Mouse (Mus musculus) kidney, postnatal 14 days (tissue): ENCODE measurements around the gene Lamb3.
"Not testable (repeated sequence)": the region's sequence is repeated elsewhere in the genome, so short reads cannot be mapped to it uniquely, and the experiment has no call there.

ENCODE experiments used
- DNase-seq: peaks from one replicate; pipeline ENCODE4 v3.0.0; 2022; ENCODE audit warnings: mixed read lengths

Lamb3 gene

DNA sequence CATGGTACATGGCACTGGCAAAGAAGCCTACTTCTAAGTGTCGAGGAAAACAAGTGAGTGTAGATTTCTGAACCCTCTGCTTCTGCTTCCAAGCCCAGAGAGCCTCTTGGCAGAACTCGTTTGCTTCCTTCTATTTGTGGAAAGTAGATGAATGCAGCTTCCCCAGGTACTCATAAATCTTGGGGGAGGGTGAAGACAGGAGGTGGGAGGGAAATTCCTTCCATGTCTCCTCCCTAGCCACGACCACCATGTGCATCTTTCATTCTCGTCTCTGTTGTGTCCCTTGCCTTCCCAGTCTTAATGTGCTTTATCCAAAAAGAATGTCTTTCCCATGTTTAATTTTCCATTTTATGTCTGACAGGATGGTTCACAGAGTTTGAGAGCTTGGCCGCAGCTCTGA lies 45.1 kb downstream of the Lamb3 start:
- no peak for DNase-seq

DNA sequence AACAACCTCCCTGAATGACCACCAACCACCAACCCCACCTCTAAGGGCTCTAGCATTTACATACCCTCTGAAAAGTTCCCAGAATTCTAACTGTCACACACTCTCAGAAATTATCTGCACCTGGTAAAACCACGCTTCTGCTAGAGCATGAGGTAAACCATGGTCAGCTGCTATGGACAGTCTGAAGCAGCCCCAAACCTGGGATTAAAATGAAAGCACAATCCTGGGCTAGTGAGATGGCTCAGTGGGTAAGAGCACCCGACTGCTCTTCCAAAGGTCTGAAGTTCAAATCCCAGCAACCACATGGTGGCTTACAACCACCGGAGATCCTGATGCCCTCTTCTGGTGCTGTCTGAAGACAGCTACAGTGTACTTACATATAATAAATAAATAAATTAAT lies 46.4 kb downstream of the Lamb3 start:
- DNase-seq = not testable (repeated sequence)

DNA sequence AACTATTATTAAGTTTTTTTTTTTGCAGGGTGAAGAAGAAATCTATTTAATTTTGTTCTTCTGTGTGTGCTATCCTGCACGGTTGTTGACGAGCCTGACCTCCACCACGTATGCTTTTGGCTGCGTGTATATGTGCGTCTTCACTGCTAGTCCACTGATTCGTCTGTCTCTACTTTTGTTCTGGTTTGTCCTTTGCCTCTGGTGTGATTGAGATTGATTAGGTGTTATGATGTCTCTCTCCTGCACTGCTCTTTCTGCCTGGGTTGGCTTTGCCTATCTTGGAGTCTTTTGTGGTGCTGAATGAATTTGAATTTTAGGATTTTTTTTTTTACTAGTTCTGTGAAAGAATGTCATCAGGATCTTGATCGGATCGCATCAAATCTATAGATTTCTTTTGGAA lies 47.5 kb downstream of the Lamb3 start:
- DNase-seq = no peak

DNA sequence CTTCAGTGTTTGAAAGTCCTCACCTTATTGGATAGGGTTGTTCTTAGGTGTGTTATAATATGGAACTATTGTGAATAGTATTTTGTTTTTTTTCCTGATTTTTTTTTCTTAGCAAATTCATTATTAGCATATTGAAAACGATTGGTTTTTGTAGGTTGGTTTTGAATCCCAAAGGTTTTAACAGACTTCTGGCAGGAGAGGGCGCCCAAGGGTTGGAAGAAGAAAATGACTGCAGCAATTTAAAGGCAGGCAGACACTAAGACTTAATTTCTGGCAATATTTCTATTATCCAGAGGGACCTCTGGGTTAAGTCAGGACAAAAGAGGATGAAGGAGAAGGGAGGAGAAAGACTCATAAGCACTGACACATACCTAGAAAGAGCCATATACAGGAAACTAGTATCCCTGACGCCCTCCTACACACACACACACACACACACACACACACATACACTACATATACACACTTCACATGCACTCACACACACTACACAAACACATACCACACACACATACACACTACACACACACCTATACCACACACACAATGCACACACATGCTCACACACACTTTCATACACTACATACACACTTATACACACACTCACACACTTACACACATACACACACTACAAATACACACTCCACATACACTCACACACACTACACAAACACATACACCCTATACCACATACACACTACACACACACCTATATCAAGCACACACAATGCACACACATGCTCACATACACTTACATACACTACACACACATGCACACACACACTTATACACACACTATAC lies 48.2 kb downstream of the Lamb3 start:
- DNase-seq = peak; percentile 83

DNA sequence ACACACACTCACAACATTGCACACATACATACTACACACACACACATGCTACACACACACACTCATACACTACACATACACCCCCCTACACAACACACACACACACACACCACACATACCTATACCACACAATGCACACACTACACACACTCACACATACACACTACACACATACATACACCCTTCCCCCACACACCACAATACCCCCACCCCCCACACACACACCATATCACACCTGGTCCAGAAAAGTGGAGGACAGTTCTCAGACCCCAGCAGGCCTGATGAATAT lies 48.7 kb downstream of the Lamb3 start:
- no peak for DNase-seq

DNA sequence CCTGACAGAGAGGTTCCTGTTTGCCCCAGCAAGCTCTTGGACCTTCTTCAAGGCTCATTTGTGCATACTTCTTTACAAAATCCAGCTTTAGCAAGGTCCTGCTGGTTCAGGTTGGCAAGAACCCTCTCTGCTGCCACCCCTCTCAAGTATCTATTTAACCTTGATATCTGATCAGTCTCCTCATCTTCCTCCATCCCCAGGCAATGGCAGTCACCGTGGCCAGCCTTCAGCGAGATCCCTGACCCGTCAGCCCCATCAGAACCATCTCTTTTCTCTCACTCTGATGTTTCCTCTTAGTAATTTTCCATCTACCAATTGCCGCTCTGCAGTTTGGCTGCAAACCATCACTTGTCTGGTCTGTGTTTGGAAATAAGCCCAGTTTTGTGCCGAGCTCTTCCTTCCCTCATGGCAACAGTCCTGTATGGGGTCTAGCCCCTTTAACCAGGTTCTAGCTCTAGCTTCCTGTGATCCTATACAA lies 49.2 kb downstream of the Lamb3 start:
- DNase-seq = peak; percentile 45

DNA sequence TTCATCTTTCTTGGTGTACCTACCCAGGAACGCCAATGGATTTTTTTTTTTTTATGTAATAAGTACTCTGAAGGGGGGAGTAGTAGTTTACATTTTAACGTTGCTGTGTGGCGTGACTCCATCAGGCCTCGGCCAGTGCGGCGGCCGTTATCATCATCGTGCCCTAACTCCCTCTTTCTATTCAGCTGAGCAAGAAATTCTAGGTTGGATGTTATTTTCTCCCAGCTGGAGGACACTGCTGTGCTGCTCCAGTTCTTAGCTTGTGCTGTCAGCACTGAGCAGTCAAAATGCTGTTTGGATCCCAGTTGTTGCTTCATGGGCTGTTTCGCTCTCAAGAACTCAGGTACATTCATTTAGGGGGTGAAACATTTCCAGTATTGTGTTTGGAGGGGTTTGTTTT lies 52.1 kb downstream of the Lamb3 start:
- no peak for DNase-seq

DNA sequence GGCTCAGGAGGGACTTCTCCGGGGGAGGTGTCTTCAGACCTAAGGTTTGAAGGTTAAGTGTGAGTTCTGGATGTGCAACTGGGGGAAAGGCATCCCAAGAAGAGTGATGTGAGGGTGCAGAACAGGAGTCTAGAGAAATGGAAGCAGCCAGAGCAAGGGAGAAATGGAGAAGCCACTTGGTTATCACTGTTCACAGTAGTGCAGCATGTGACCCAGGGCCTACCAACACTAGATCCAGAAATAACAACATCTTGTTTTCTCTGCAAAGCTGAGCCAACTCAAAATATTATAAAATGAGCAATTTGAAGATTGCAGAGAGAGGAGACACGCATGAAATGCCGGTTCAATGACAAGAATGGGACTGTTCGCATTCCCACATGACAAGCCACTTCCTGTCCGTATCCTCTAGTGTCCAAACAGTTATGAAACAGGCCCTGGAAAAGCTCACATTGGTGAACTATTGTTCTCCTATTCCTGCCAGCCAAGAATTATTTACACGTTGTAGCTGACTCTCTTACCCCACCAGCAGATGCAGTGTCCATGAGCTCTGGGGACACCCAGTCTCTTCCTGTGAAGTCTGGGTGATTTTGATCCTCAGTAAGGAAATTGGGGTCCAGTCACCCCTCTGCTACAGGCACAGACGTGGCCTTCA lies 54.5 kb downstream of the Lamb3 start:
- DNase-seq = peak; percentile 76

DNA sequence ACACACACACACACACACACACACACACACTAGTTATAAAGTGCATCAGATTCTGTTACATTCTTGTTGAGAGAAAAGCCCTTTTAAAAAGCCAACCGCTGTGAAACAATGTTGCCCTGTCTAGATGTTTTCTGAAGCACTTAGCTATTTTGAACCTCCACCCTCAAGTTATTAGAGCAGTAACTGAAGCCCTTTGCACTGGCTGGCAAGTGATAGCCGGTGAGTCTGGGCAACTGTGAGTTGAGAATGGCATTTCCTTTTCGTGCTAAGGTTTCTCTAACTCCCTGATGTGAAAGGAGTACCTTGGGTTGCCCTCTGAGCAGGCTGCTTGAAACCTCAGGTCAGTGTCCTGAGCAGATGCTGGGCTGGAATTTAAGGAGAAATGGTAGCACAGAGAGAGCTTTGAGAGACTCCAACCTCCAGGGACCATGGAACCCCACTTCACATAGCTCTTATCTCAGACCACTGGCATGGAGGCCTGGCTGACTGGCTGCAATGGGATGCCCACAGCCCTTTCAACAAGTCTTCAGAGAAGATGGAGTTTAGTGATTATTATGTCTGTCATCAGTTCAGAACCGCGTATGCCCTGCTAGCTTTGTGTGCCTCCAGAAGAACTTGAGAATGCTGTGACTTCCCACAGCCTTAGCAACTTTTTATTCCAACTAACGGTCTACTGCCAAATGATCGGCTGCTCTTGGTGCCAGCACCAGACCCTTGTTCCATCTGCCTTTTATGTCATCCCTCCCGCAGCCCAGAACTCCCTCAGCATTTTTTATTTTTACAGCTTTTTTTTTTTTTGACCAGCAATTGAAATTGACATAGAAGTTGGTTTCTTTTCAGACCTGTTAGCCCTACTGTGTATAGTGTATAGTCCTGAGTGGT lies 55.8 kb downstream of the Lamb3 start:
- no peak for DNase-seq

DNA sequence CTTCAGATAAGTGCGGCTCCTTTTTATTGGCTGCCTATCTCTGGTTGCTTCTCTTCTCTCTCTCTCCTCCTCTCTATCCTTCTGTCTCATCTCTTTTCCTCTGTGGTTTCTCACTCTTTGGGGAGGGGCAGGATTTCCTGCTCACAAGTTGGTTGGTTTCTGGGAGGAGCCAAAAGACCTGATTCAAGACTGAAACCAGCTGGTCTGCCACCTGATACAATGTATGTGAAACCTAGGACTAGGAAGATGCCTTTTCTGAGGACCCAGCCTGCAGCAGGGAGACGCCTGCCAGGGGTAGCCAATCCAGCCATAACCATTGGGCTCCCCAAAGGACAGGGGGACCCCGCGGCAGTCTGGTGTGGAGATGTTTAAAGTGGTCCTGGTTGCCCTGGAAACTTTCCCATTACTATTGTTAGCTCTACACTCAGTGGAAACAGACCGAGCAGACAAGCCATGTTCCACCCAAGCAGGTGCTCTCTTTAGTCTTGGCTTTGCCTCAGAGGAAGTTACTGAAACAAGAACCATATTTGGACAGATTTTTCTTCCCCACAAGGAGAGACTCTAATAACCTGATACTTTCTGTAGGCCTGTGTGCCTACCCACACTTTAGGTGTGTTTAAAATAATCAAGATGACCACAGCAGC lies 56.6 kb downstream of the Lamb3 start, which contains the start of gene Hsd11b1:
Hsd11b1 (minus strand) TSS at position 121 of the 644 bp plus-strand sequence.
- DNase-seq = no peak

DNA sequence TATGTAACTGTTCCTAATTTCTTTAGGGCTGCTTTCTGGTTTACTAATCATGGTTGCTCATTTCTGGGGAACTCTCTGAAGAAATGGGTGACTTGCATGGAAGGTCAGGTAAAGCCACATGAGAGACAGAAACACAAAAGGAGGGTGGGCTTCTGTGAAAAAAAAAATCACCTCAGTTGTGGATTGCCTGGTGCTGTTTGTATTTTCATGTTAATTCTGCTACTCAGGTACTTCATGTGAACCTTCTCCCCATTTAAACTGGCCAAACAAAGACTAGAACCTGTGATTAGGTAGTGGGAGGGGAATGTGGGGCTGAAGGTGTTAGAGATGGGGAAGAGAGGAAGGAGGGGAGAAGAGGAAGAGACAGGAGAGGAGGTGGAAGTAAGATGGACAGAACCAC lies 58.2 kb downstream of the Lamb3 start:
- DNase-seq = no peak

DNA sequence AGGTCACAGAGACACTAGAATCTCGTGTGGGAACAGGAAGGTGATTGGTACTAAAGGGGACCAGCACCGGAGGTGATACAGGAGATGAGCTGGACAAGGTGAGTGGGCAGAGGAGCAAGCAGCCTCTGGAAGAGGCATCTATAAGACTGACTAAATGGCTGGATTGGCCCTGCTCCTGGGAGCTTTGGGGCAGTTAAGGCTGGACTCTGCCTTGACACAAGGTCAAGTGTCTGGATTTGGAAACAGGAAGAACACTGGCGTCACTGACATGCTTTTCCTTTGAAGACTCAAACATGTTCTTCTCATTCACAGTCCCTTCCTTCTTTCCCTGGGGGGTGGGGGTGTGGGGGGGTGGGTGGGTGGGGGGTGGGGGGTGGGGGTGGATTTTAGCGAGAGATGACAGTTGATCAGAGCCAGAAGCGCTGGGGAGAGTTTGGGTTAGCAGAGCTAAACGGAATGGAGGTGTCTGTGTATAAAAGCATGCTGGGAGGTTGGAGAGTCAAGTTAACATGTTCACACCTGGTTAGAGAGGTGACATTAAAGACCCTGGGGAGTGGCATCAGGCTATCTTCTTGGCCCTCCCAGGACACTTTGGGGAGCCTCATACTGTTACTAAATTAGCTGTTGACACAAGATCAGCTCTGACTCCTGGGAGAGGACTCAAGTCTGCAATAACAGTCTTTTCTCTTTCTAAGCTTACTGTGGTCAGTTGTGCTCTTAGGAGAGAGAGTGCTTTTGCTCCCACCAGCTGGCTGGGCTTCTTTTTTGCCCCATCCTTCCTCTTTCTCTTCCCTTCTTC lies 63.7 kb downstream of the Lamb3 start:
- peak; percentile 53 for DNase-seq

DNA sequence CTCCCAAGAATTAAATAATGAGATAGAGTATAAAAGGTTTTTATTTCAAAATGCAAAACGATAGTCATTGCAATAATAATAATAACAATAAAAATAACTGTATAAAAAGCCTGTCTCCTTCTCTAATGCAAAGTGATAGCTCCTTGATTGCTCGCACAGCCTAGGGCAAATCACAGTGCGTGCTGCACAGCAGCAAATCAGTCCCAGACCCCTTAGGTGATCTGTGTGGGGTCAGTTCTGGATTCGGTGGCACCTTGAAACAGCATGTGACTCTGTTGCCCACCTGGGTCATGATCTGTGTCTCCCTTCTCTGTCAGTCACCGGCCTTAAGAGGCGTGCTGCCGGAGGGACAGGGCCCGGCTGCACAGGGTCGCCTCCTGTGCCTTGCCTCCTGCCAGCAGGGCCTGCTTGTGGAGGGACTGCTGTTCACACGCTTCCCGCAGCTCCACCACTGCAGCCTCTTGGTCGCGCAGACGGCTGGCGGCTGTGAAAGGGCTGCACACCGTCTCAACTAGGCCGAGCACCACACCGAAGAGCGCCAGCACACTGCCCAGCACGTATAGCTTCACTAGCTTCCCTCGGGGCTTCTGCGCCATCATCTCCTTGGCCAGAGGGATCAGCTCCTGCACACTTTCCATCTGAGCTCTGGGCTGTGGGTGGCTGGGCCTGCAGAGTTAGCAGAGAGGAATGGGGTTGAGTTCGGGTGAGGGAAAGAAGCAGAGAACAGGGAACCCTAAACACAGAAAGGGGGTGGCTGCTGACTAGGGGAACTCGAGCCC lies 64.8 kb downstream of the Lamb3 start:
- peak; percentile 43 for DNase-seq

DNA sequence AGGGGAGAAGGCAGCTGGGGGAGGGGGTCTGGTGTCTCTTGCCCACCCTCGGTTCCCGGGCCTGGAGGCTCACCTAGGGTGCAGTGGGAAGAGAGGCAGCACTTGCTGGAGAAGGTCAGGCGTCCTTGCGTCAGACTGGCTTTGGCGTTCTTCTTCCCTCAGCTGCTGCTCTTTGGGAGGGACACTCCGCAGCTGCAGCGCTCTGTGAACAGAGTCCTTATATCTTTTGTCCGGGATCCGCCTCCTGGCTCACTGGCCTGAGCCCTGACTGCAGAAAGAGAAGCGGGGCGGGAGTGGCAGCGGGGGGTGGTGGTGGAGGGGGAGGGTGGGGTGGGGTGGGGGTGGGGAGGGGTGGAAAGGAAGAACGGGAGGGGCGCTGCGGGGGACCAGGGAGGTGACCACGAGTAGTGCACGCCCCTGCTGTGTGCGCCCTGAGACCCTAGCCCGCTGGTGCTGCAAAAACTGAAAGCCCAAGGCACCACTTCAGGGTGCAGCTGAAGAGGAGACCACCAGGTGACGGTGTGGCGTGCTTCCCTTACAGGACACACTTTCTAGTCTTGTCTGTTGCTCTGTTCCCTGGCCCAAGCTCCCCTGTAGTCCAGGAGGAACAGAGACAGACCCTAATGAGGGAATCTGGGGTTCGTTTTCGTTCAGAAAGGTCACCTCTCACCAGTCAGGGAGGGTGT lies 65.6 kb downstream of the Lamb3 start, which contains the start of gene G0s2:
G0s2 (minus strand) TSS at position 302 of the 686 bp plus-strand sequence.
- peak; percentile 89 for DNase-seq

DNA sequence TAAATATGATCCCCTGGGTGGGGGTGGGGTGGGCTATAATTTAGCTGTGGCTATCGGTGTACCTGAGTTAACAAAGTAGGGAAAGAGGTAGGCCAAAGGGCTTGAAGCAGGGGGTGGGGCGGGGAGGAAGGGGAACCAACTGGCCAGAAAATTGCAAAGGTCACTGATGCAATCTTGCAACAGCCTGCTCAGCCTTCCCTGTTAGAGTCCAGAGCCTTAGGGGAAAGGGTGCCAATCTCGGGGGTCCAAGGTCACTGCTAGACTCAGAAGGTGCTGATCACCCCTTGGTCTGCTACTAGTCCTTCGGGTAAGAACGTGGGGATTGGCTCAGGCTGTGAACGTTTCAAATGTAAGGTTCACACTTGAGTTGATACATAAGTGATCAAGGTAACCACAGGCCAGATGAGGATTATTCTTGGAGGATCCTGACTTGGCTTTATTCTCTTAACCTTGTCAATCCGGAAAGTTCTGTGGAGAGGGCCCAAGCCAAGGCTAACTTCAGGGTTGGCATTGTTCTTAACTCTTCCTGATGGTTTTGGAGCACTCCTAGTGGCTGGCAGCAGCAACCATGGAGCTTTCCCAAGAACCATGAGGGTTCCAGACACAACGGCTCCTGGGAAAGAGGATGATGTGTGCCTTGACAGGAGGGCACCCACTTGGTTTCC lies 67.0 kb downstream of the Lamb3 start:
- peak; percentile 51 for DNase-seq

DNA sequence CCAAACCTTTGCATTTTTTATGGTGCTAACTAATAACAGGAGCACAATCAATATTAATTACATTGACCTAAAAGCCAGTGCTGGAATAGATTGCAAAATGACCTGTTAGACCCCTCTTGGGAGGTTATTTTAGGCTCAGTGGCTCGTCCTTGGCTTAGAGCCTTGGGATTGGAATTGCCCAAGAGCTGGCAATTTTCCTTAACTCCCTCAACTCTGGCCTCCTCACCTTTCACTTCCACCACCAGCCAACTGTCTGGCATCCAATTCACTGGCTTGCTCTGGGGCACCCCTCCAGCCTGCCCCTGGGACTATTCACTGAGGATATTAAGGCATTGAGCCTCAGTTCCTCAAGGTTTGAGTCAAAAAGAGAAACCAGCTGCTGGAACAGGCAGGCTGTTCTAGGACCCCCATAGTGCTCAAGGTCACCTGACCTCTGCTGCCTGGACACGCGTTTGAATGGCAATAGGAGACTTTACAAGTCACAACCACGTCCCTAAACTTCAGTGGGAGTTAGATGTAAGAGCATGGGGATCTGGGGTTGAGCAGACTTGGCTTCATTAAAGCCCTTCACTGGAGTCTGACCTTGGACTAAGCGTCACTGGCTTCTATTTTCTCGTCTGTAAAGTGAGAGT lies 71.0 kb downstream of the Lamb3 start:
- no peak for DNase-seq

DNA sequence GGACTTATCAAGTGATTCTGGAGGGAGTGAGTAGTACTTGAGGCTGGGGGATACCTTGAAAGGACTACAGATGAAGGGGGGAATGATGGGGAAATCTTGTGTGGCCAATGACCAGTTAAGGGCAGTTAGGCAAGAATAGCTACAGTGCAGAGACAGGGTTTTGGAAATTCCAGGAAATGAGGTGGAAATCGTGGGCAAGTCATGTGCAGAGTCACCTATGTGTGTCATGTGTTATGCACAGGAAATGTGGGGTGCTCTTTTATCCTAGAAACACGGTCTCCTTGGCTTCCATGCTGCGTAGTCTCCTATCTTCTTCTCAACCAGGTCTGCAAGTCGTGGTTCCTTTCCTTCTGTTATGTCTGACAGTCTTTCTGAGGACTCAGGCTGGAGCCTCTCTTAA lies 72.0 kb downstream of the Lamb3 start:
- no peak for DNase-seq

DNA sequence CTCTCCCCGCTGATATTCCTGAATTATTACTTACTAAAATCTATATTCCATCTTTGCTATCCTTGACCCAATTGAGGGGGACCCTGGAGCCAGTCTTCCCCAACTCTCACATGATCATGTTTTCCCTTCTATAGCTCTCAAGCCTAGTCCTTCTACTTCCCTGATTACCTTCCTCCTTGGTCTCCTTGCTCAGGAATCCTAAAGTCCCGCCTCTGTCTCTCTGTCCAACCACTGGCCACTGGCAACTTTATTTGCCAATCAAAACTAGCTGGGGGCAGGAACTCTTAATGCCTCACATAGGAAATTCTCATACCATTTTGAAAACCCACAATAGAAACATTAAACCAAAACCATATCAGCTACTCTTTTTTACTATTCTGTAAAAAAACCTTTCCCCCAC lies 73.8 kb downstream of the Lamb3 start:
- no peak for DNase-seq

DNA sequence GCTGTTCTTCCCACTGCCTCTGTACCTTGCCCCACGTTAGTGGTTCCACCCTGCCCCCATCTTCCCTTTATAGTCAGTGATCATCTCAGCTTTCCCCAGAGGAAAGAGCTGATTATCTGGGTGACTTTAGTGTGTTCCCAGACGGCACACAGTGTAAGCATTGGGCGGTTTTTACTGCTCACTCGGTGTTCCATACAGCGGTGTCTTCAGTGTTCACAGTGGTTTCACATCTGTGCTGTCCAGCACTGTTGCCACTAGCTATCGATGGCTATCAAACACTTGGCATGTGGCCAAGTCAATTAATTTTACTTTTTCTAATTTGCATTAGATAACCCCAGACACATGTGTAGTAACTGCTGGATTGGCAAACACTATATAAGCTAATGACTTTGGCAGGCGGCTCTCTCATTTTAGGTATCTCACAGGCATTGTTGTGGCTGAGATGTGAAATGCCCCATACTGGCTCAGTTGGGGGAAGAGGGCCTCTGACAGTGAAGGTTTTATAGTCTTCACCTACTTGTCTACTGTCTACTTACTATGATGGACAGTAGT lies 76.8 kb downstream of the Lamb3 start:
- no peak for DNase-seq
